Mouse (Mus musculus): ENCODE data around the gene Insm1. TPM values are rescaled to one million over a fixed set of nuclear protein-coding genes. Genes with fewer than 3 reads are reported as not detected.
A peak's percentile ranks its signal among the peaks of the same experiment; 100 is the strongest.

Insm1 gene
- polyA plus RNA-seq, 1 experiment from 2014 or later, result 8.9 TPM

GRCm38 (mm10) chr2:146227646-146228045 is 5.9 kb downstream of the Insm1 start:
- H3K9me3 ChIP-seq, result no peaks in the 10 kb centered on the region
- no peak overlapping the region for H3K4me2 ChIP-seq (replicated peaks)
- H3K27me3 ChIP-seq, result peaks cover 58% of the 10 kb centered on the region
- ATAC-seq, result no peak
- WGBS, result 54% methylated on average over 3 of the region's 3 CpGs
- H3K4me1 ChIP-seq (replicated peaks), result peaks cover 41% of the 10 kb centered on the region
- no peak overlapping the region for H3K4me3 ChIP-seq (replicated peaks)
- H3K9ac ChIP-seq (replicated peaks), result no peak overlapping the region
- H3K27ac ChIP-seq, result no peak overlapping the region
- H3K36me3 ChIP-seq, result no peaks in the 10 kb centered on the region

- WGBS, result 65% methylated on average over 2 of the region's 2 CpGs
- H3K27me3 ChIP-seq, result peaks cover 50% of the 10 kb centered on the region
- no peak overlapping the region for H3K4me3 ChIP-seq (replicated peaks)
- no peak overlapping the region for H3K9ac ChIP-seq (replicated peaks)
- H3K4me2 ChIP-seq (replicated peaks), result no peak overlapping the region
- no peak overlapping the region for H3K27ac ChIP-seq
- peaks cover 36% of the 10 kb centered on the region for H3K4me1 ChIP-seq (replicated peaks)
- no peak for ATAC-seq
- H3K36me3 ChIP-seq, result no peaks in the 10 kb centered on the region
- no peaks in the 10 kb centered on the region for H3K9me3 ChIP-seq
Observed at GRCm38 (mm10) chr2:146228435-146228834, 6.7 kb downstream of the Insm1 start.

- 95% methylated on average over 2 of the region's 2 CpGs for WGBS
- Histone ChIP-seq H3K4me3 (replicated peaks) (no peak overlapping the region), H3K27me3 (peaks cover 33% of the 10 kb centered on the region), H3K4me1 (replicated peaks) (peaks cover 9% of the 10 kb centered on the region), H3K36me3 (no peaks in the 10 kb centered on the region), H3K9me3 (no peaks in the 10 kb centered on the region), H3K9ac (replicated peaks) (no peak overlapping the region), H3K4me2 (replicated peaks) (no peak overlapping the region), H3K27ac (no peak overlapping the region)
- no peak for ATAC-seq
Observed at GRCm38 (mm10) chr2:146231485-146231884, 9.8 kb downstream of the Insm1 start.

- H3K4me3 ChIP-seq (replicated peaks), result no peak overlapping the region
- H3K9me3 ChIP-seq, result no peaks in the 10 kb centered on the region
- H3K27me3 ChIP-seq, result no peaks in the 10 kb centered on the region
- H3K4me1 ChIP-seq (replicated peaks), result no peaks in the 10 kb centered on the region
- H3K27ac ChIP-seq, result no peak overlapping the region
- H3K36me3 ChIP-seq, result peaks cover 1% of the 10 kb centered on the region; the same call in 1 of the 2 replicates
- ATAC-seq, result no peak
- no peak overlapping the region for H3K9ac ChIP-seq (replicated peaks)
- 95% methylated on average over 4 of the region's 4 CpGs for WGBS
- H3K4me2 ChIP-seq (replicated peaks), result no peak overlapping the region
Observed at GRCm38 (mm10) chr2:146239196-146239747, 17.6 kb downstream of the Insm1 start.

GRCm38 (mm10) chr2:146244049-146244448 is 22.3 kb downstream of the Insm1 start:
- WGBS, result 95% methylated on average over 2 of the region's 2 CpGs
- H3K27me3 ChIP-seq, result no peaks in the 10 kb centered on the region

GRCm38 (mm10) chr2:146245401-146245800 is 23.7 kb downstream of the Insm1 start:
- H3K9me3 ChIP-seq, result no peaks in the 10 kb centered on the region
- peaks cover 10% of the 10 kb centered on the region; the same call in 1 of the 2 replicates for H3K36me3 ChIP-seq
- WGBS, result 48% methylated on average over 7 of the region's 7 CpGs
- no peak overlapping the region for H3K27ac ChIP-seq
- H3K4me1 ChIP-seq (replicated peaks), result peaks cover 21% of the 10 kb centered on the region; the same call in 1 of the 2 replicates
- H3K4me3 ChIP-seq (replicated peaks), result no peak overlapping the region
- H3K9ac ChIP-seq (replicated peaks), result no peak overlapping the region
- no peak for ATAC-seq
- H3K27me3 ChIP-seq, result no peaks in the 10 kb centered on the region
- H3K4me2 ChIP-seq (replicated peaks), result no peak overlapping the region

More at GRCm38 (mm10) chr2:146244049-146244448, 22.3 kb downstream of the Insm1 start:
- H3K36me3 ChIP-seq, result peaks cover 10% of the 10 kb centered on the region; the same call in 1 of the 2 replicates
- H3K4me1 ChIP-seq (replicated peaks), result peaks cover 17% of the 10 kb centered on the region; the same call in 1 of the 2 replicates
- H3K4me3 ChIP-seq (replicated peaks), result no peak overlapping the region
- ATAC-seq, result no peak
- H3K9ac ChIP-seq (replicated peaks), result no peak overlapping the region
- no peaks in the 10 kb centered on the region for H3K9me3 ChIP-seq
- no peak overlapping the region for H3K27ac ChIP-seq
- no peak overlapping the region for H3K4me2 ChIP-seq (replicated peaks)

- WGBS, result 77% methylated on average over 4 of the region's 4 CpGs
- no peaks in the 10 kb centered on the region for H3K27me3 ChIP-seq
- no peaks in the 10 kb centered on the region for H3K9me3 ChIP-seq
- H3K27ac ChIP-seq, result no peak overlapping the region
- peaks cover 10% of the 10 kb centered on the region; the same call in 1 of the 2 replicates for H3K36me3 ChIP-seq
- ATAC-seq, result no peak
- no peak overlapping the region for H3K9ac ChIP-seq (replicated peaks)
- peaks cover 25% of the 10 kb centered on the region; the same call in 1 of the 2 replicates for H3K4me1 ChIP-seq (replicated peaks)
- H3K4me3 ChIP-seq (replicated peaks), result no peak overlapping the region
- no peak overlapping the region for H3K4me2 ChIP-seq (replicated peaks)
Observed at GRCm38 (mm10) chr2:146246409-146247075, 24.8 kb downstream of the Insm1 start.

GRCm38 (mm10) chr2:146247576-146247975 is 25.9 kb downstream of the Insm1 start:
- no peaks in the 10 kb centered on the region for H3K9me3 ChIP-seq
- no peak overlapping the region for H3K27ac ChIP-seq
- H3K36me3 ChIP-seq, result peaks cover 10% of the 10 kb centered on the region; the same call in 1 of the 2 replicates
- ATAC-seq, result no peak
- H3K27me3 ChIP-seq, result no peaks in the 10 kb centered on the region
- WGBS, result 40% methylated on average over 6 of the region's 6 CpGs
- no peak overlapping the region for H3K4me2 ChIP-seq (replicated peaks)
- H3K4me1 ChIP-seq (replicated peaks), result peaks cover 25% of the 10 kb centered on the region; the same call in 1 of the 2 replicates
- H3K9ac ChIP-seq (replicated peaks), result no peak overlapping the region
- H3K4me3 ChIP-seq (replicated peaks), result no peak overlapping the region

- Histone ChIP-seq H3K4me3 (replicated peaks) (no peak overlapping the region), H3K9ac (replicated peaks) (no peak overlapping the region), H3K4me2 (replicated peaks) (no peak overlapping the region), H3K36me3 (peaks cover 10% of the 10 kb centered on the region; the same call in 1 of the 2 replicates), H3K27me3 (no peaks in the 10 kb centered on the region), H3K4me1 (replicated peaks) (peaks cover 25% of the 10 kb centered on the region; the same call in 1 of the 2 replicates), H3K9me3 (no peaks in the 10 kb centered on the region), H3K27ac (no peak overlapping the region)
- ATAC-seq, result peak; percentile 74
- 52% methylated on average over 7 of the region's 7 CpGs for WGBS
Observed at GRCm38 (mm10) chr2:146249033-146249432, 27.3 kb downstream of the Insm1 start.

GRCm38 (mm10) chr2:146250236-146250904 is 28.6 kb downstream of the Insm1 start:
- no peak overlapping the region for H3K27ac ChIP-seq
- H3K27me3 ChIP-seq, result no peaks in the 10 kb centered on the region
- no peak overlapping the region for H3K9ac ChIP-seq (replicated peaks)
- H3K9me3 ChIP-seq, result no peaks in the 10 kb centered on the region
- ATAC-seq, result no peak
- no peak overlapping the region for H3K4me3 ChIP-seq (replicated peaks)
- 0 out of 2 replicates have a peak, but pooled peaks cover 3% of the 10 kb centered on the region for H3K36me3 ChIP-seq
- peaks cover 21% of the 10 kb centered on the region; the same call in 1 of the 2 replicates for H3K4me1 ChIP-seq (replicated peaks)
- H3K4me2 ChIP-seq (replicated peaks), result no peak overlapping the region
- WGBS, result 59% methylated on average over 6 of the region's 6 CpGs

GRCm38 (mm10) chr2:146254387-146254786 is 32.7 kb downstream of the Insm1 start:
- no peak overlapping the region for H3K4me3 ChIP-seq (replicated peaks)
- no peak for ATAC-seq
- H3K4me2 ChIP-seq (replicated peaks), result no peak overlapping the region
- H3K27me3 ChIP-seq, result 0 out of 2 replicates have a peak, but pooled peaks cover 3% of the 10 kb centered on the region
- H3K4me1 ChIP-seq (replicated peaks), result peaks cover 37% of the 10 kb centered on the region
- no peaks in the 10 kb centered on the region for H3K9me3 ChIP-seq
- no peaks in the 10 kb centered on the region for H3K36me3 ChIP-seq
- H3K9ac ChIP-seq (replicated peaks), result no peak overlapping the region
- 95% methylated on average over 1 of the region's 1 CpGs for WGBS
- no peak overlapping the region for H3K27ac ChIP-seq

- Histone ChIP-seq H3K4me3 (replicated peaks) (no peak overlapping the region), H3K9me3 (no peaks in the 10 kb centered on the region), H3K36me3 (no peaks in the 10 kb centered on the region), H3K9ac (replicated peaks) (no peak overlapping the region), H3K4me1 (replicated peaks) (peaks cover 46% of the 10 kb centered on the region), H3K27ac (no peak overlapping the region), H3K27me3 (0 out of 2 replicates have a peak, but pooled peaks cover 3% of the 10 kb centered on the region), H3K4me2 (replicated peaks) (no peak overlapping the region)
- ATAC-seq, result no peak
Observed at GRCm38 (mm10) chr2:146255636-146256035, 33.9 kb downstream of the Insm1 start.
